8 mouse cellular contexts compared by ENCODE assay signal in genomic region chr2:118007539-118008427, GRCm38 (mm10).
DNase-seq lines count a peak whose midpoint lies in the region; ATAC-seq and TF ChIP-seq lines count a peak whose summit lies in the region.

No protein-coding gene starts in this region.

- H3K27me3 ChIP-seq in neural tube, embryonic 15.5 days (replicated peaks), result no peaks in the 10 kb centered on the region
- no peaks in the 10 kb centered on the region for H3K27me3 ChIP-seq in lung, postnatal 0 days (replicated peaks; ENCODE audit: insufficient read depth, low read length)
- H3K27me3 ChIP-seq in stomach, embryonic 16.5 days (ENCODE audit: control insufficient read depth, insufficient read depth, low read length), result no peaks in the 10 kb centered on the region

- no peaks in the 10 kb centered on the region for H3K4me1 ChIP-seq in neural tube, embryonic 15.5 days
- H3K4me1 ChIP-seq in lung, postnatal 0 days (ENCODE audit: insufficient read depth, low read depth, low read length), result peaks cover 5% of the 10 kb centered on the region; the same call in 1 of the 2 replicates
- peaks cover 10% of the 10 kb centered on the region; the same call in 1 of the 2 replicates for H3K4me1 ChIP-seq in stomach, embryonic 16.5 days (ENCODE audit: control insufficient read depth, insufficient read depth, low read length)

- no peaks in the 10 kb centered on the region for H3K9me3 ChIP-seq in neural tube, embryonic 15.5 days (replicated peaks)
- no peaks in the 10 kb centered on the region for H3K9me3 ChIP-seq in lung, postnatal 0 days (ENCODE audit: low read length)
- no peaks in the 10 kb centered on the region for H3K9me3 ChIP-seq in stomach, embryonic 16.5 days (replicated peaks; ENCODE audit: control insufficient read depth, low read length)

- ATAC-seq in neural tube, embryonic 15.5 days (ENCODE audit: low FRiP score), result no peak
- ATAC-seq in lung, postnatal 0 days, result peak; percentile 90
- peak; percentile 92 for ATAC-seq in stomach, embryonic 16.5 days (ENCODE audit: insufficient read depth, low FRiP score)

- H3K27ac ChIP-seq in neural tube, embryonic 15.5 days (replicated peaks), result no peak overlapping the region
- peak overlapping the region; percentile 63 for H3K27ac ChIP-seq in lung, postnatal 0 days (ENCODE audit: low read length)
- H3K27ac ChIP-seq in stomach, embryonic 16.5 days (ENCODE audit: low read length), result peak overlapping the region; percentile 70

- no peak overlapping the region for H3K4me2 ChIP-seq in neural tube, embryonic 15.5 days
- H3K4me2 ChIP-seq in lung, postnatal 0 days (replicated peaks; ENCODE audit: low read depth, low read length), result peak overlapping the region; percentile 27; the same call in 1 of the 2 replicates
- peak overlapping the region; percentile 38 for H3K4me2 ChIP-seq in stomach, embryonic 16.5 days (ENCODE audit: low read depth, low read length)

- WGBS in neural tube, embryonic 15.5 days, result 61% methylated on average over 10 of the region's 10 CpGs
- WGBS in lung, postnatal 0 days, result 11% methylated on average over 10 of the region's 10 CpGs
- 14% methylated on average over 10 of the region's 10 CpGs for WGBS in stomach, embryonic 16.5 days

- no peak for TF ChIP-seq CTCF in lung, postnatal 0 days (IDR thresholded peaks at IDR 0.05)

- TF ChIP-seq EP300 in lung, postnatal 0 days (IDR thresholded peaks at IDR 0.05), result 0 out of 2 replicates have a peak, but pooled peaks have one; percentile 22

- H3K9ac ChIP-seq in neural tube, embryonic 15.5 days (replicated peaks), result no peak overlapping the region
- H3K9ac ChIP-seq in lung, postnatal 0 days (replicated peaks; ENCODE audit: low read depth), result no peak overlapping the region
- peak overlapping the region; percentile 33; the same call in 1 of the 2 replicates for H3K9ac ChIP-seq in stomach, embryonic 16.5 days (ENCODE audit: low read length)

- no peak overlapping the region for H3K4me3 ChIP-seq in neural tube, embryonic 15.5 days (replicated peaks)
- no peak overlapping the region for H3K4me3 ChIP-seq in lung, postnatal 0 days (ENCODE audit: low read depth, low read length)
- H3K4me3 ChIP-seq in stomach, embryonic 16.5 days (replicated peaks; ENCODE audit: low read length), result no peak overlapping the region

- H3K36me3 ChIP-seq in neural tube, embryonic 15.5 days, result no peaks in the 10 kb centered on the region
- no peaks in the 10 kb centered on the region for H3K36me3 ChIP-seq in lung, postnatal 0 days (ENCODE audit: insufficient read depth, low read length)
- H3K36me3 ChIP-seq in stomach, embryonic 16.5 days (ENCODE audit: control insufficient read depth, insufficient read depth, low read length), result no peaks in the 10 kb centered on the region

- peak; percentile 27 for DNase-seq in neural tube, embryonic 10.5 days (ENCODE audit: extremely low spot score, low spot score)
- peak; percentile 96 for DNase-seq in heart, adult 11 months
- DNase-seq in kidney, adult 9 months, result peak; percentile 26
- DNase-seq in lung, postnatal 0 days (ENCODE audit: low spot score), result peak; percentile 90
- no peak for DNase-seq in c-Kit-positive CD71-positive TER-119-positive erythroid progenitor cells, embryonic 14.5 days (ENCODE audit: low spot score)
- DNase-seq in MN1 (ENCODE audit: low spot score), result no peak

Comparison
In these comparisons a context has a peak if more than half of its experiments do, and no peak if none do; other contexts are left out.
1. DNase-seq: peak in neural tube, embryonic 10.5 days (single experiment), heart, adult 11 months (single experiment), kidney, adult 9 months (single experiment) and lung, postnatal 0 days (single experiment); none in c-Kit-positive CD71-positive TER-119-positive erythroid progenitor cells, embryonic 14.5 days (single experiment) and MN1 (single experiment).